In genomic region chr10:76653345-76654336, GRCm38 (mm10) we compare ENCODE assay signal across 15 mouse cellular contexts. TPM values are rescaled to one million over a fixed set of nuclear protein-coding genes. Genes with fewer than 3 reads are reported as not detected.
DNase-seq lines count a peak whose midpoint lies in the region; ATAC-seq lines count a peak whose summit lies in the region.
"Had no signal": no experiment of that assay in that cellular context is flagged by ENCODE, and none has a peak within 500 bp of the region (broad histone marks: within the 10 kb centered on the region; RNA-seq: fewer than 3 reads in every experiment).

No protein-coding gene starts in this region.

- DNase-seq in kidney, adult 9 months, result no peak
- DNase-seq in lung, postnatal 10 days, result peak; percentile 64
- DNase-seq in lung, postnatal 14 days, result no peak
- no peak for DNase-seq in cerebellum, postnatal 25 days
- DNase-seq: cerebellum, adult 9-10 months; layer of hippocampus, adult 9-11 months; thymus, postnatal 14 days had no signal

- WGBS in kidney, embryonic 16.5 days, result 78% methylated on average over 11 of the region's 11 CpGs
- 24% methylated on average over 11 of the region's 11 CpGs for WGBS in embryonic facial prominence, embryonic 15.5 days
- 40% methylated on average over 11 of the region's 11 CpGs for WGBS in stomach, embryonic 15.5 days
- 74% methylated on average over 11 of the region's 11 CpGs for WGBS in hindbrain, embryonic 16.5 days

- no peak overlapping the region for H3K4me3 ChIP-seq in kidney, embryonic 16.5 days (ENCODE audit: low read length)
- H3K4me3 ChIP-seq in embryonic facial prominence, embryonic 15.5 days (replicated peaks), result no peak overlapping the region
- no peak overlapping the region for H3K4me3 ChIP-seq in stomach, embryonic 15.5 days (replicated peaks)
- H3K4me3 ChIP-seq in hindbrain, embryonic 16.5 days (ENCODE audit: low read length), result no peak overlapping the region
- H3K4me3 ChIP-seq: midbrain, embryonic 13.5 days; neural tube, embryonic 13.5 days had no signal

- H3K27ac ChIP-seq in kidney, embryonic 16.5 days (ENCODE audit: low read length), result peak overlapping the region; percentile 34; the same call in 1 of the 2 replicates
- H3K27ac ChIP-seq in embryonic facial prominence, embryonic 15.5 days (replicated peaks), result peak overlapping the region; percentile 84
- H3K27ac ChIP-seq in stomach, embryonic 15.5 days, result peak overlapping the region; percentile 83
- no peak overlapping the region for H3K27ac ChIP-seq in hindbrain, embryonic 16.5 days (ENCODE audit: low read depth, low read length)
- H3K27ac ChIP-seq: hindbrain, postnatal 0 days; midbrain, embryonic 13.5 days; neural tube, embryonic 13.5 days had no signal

- H3K9me3 ChIP-seq in kidney, embryonic 16.5 days (ENCODE audit: low read length), result no peaks in the 10 kb centered on the region
- H3K9me3 ChIP-seq in embryonic facial prominence, embryonic 15.5 days (replicated peaks), result no peaks in the 10 kb centered on the region
- H3K9me3 ChIP-seq in stomach, embryonic 15.5 days, result no peaks in the 10 kb centered on the region
- no peaks in the 10 kb centered on the region for H3K9me3 ChIP-seq in hindbrain, embryonic 16.5 days (ENCODE audit: control insufficient read depth, low read length)
- H3K9me3 ChIP-seq: midbrain, embryonic 13.5 days; neural tube, embryonic 13.5 days had no signal

- no peak overlapping the region for H3K9ac ChIP-seq in kidney, embryonic 16.5 days (replicated peaks; ENCODE audit: low read length)
- H3K9ac ChIP-seq in embryonic facial prominence, embryonic 15.5 days, result no peak overlapping the region
- H3K9ac ChIP-seq in stomach, embryonic 15.5 days, result no peak overlapping the region
- H3K9ac ChIP-seq in hindbrain, embryonic 16.5 days (ENCODE audit: low read depth, low read length), result no peak overlapping the region
- H3K9ac ChIP-seq: midbrain, embryonic 13.5 days; neural tube, embryonic 13.5 days had no signal

- ATAC-seq in kidney, embryonic 16.5 days (ENCODE audit: low FRiP score, low TSS enrichment), result no peak
- ATAC-seq in embryonic facial prominence, embryonic 15.5 days (ENCODE audit: insufficient number of reproducible peaks, low FRiP score, low TSS enrichment, low read depth), result peak; percentile 84
- ATAC-seq in stomach, embryonic 15.5 days (ENCODE audit: insufficient read depth, low FRiP score, low read depth), result peak; percentile 24; the same call in 1 of the 2 replicates
- ATAC-seq in hindbrain, embryonic 16.5 days, result no peak
- ATAC-seq: activated CD4-positive, CD25-positive, alpha-beta regulatory T cell, adult 4 months; hindbrain, postnatal 0 days; midbrain, embryonic 13.5 days had no signal

- H3K36me3 ChIP-seq in kidney, embryonic 16.5 days (ENCODE audit: insufficient read depth, low read length), result no peaks in the 10 kb centered on the region
- no peaks in the 10 kb centered on the region for H3K36me3 ChIP-seq in embryonic facial prominence, embryonic 15.5 days
- no peaks in the 10 kb centered on the region for H3K36me3 ChIP-seq in stomach, embryonic 15.5 days
- H3K36me3 ChIP-seq in hindbrain, embryonic 16.5 days (ENCODE audit: control insufficient read depth, insufficient read depth, low read length), result no peaks in the 10 kb centered on the region
- H3K36me3 ChIP-seq: midbrain, embryonic 13.5 days; neural tube, embryonic 13.5 days had no signal

- H3K4me2 ChIP-seq in kidney, embryonic 16.5 days (replicated peaks; ENCODE audit: low read depth, low read length), result no peak overlapping the region
- H3K4me2 ChIP-seq in embryonic facial prominence, embryonic 15.5 days (replicated peaks), result 0 out of 2 replicates have a peak overlapping the region, but pooled peaks have one; percentile 1
- no peak overlapping the region for H3K4me2 ChIP-seq in stomach, embryonic 15.5 days
- no peak overlapping the region for H3K4me2 ChIP-seq in hindbrain, embryonic 16.5 days (ENCODE audit: low read length)
- H3K4me2 ChIP-seq: midbrain, embryonic 13.5 days; neural tube, embryonic 13.5 days had no signal

- peaks cover 3% of the 10 kb centered on the region; the same call in 1 of the 2 replicates for H3K4me1 ChIP-seq in kidney, embryonic 16.5 days (ENCODE audit: insufficient read depth, low read length)
- H3K4me1 ChIP-seq in embryonic facial prominence, embryonic 15.5 days, result peaks cover 44% of the 10 kb centered on the region
- H3K4me1 ChIP-seq in stomach, embryonic 15.5 days, result peaks cover 7% of the 10 kb centered on the region; the same call in 1 of the 2 replicates
- H3K4me1 ChIP-seq in hindbrain, embryonic 16.5 days (ENCODE audit: control insufficient read depth, insufficient read depth, low read depth, low read length), result no peaks in the 10 kb centered on the region
- H3K4me1 ChIP-seq: midbrain, embryonic 13.5 days; neural tube, embryonic 13.5 days had no signal

- no peaks in the 10 kb centered on the region for H3K27me3 ChIP-seq in kidney, embryonic 16.5 days (ENCODE audit: insufficient read depth, low read length)
- no peaks in the 10 kb centered on the region for H3K27me3 ChIP-seq in embryonic facial prominence, embryonic 15.5 days
- H3K27me3 ChIP-seq in stomach, embryonic 15.5 days (replicated peaks), result no peaks in the 10 kb centered on the region
- H3K27me3 ChIP-seq in hindbrain, embryonic 16.5 days (replicated peaks; ENCODE audit: control insufficient read depth, insufficient read depth, low read length), result no peaks in the 10 kb centered on the region
- H3K27me3 ChIP-seq: midbrain, embryonic 13.5 days; neural tube, embryonic 13.5 days had no signal

RNA-seq across cellular contexts. Expression of gene Col6a2, which starts 30.2 kb away (rescaled TPM):
- polyA plus RNA-seq in kidney, embryonic 16.5 days (2015; fragmentation: Nextera tagmentation; extraction: Ambion mirVana), result 68.6 and 91.3 TPM in 2 replicates
- 390 and 438 TPM in 2 replicates for polyA plus RNA-seq in embryonic facial prominence, embryonic 15.5 days (2015; fragmentation: Nextera tagmentation; extraction: Ambion mirVana)
- polyA plus RNA-seq in stomach, embryonic 15.5 days (2015; fragmentation: Nextera tagmentation; extraction: Ambion mirVana), result 294 and 297 TPM in 2 replicates
- polyA plus RNA-seq in hindbrain, embryonic 16.5 days (2015; fragmentation: Nextera tagmentation; extraction: Ambion mirVana), result 20.0 and 35.2 TPM in 2 replicates

Comparison
In these comparisons a context has a peak if more than half of its experiments do, and no peak if none do; other contexts are left out.
1. ATAC-seq: peak in embryonic facial prominence, embryonic 15.5 days (single experiment) and stomach, embryonic 15.5 days (single experiment); none in kidney, embryonic 16.5 days (single experiment) and hindbrain, embryonic 16.5 days (single experiment).